12 mouse cellular contexts compared by ENCODE assay signal in the genomic region with DNA sequence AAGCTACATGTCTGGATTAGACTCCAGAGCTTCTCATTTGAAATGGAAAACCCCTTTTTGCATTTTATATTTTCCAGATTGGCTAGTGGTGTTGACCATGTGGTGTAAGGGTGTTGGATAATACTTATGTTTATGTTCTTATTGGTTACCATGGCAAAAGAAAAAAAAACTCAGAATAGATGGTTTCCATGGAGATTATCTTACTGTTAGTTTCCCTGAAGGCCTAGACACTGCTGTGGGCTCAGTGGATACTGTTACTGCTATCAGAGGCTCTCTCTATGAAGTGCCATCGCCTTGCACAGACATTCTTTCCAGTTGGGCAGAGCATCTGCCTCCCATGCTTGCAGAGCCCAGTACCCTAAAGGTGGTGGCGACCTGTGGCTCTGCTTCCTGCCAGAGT. TPM values are rescaled to one million over a fixed set of nuclear protein-coding genes. Genes with fewer than 3 reads are reported as not detected.
DNase-seq lines count a peak whose midpoint lies in the region; ATAC-seq and TF ChIP-seq lines count a peak whose summit lies in the region.
"Had no signal": no experiment of that assay in that cellular context is flagged by ENCODE, and none has a peak within 500 bp of the region (broad histone marks: within the 10 kb centered on the region; RNA-seq: fewer than 3 reads in every experiment).

No protein-coding gene starts in this region.

- no peak for TF ChIP-seq CTCF in heart, postnatal 0 days (IDR thresholded peaks at IDR 0.05; ENCODE audit: low read depth)
- TF ChIP-seq CTCF in MEL (IDR thresholded peaks at IDR 0.05 in 2 of 3, conservative IDR thresholded peaks at IDR 0.05 in 1 of 3; ENCODE audit: control insufficient read depth in 1 of 3, insufficient read depth in 1 of 3, low read depth in 2 of 3, low read length in 3 of 3, poor library complexity in 1 of 3, severe bottlenecking in 1 of 3): no peak

- no peak overlapping the region for H3K9ac ChIP-seq in heart, postnatal 0 days (replicated peaks; ENCODE audit: low read depth, low read length)
- H3K9ac ChIP-seq in MEL (ENCODE audit: control insufficient read depth, low read depth, low read length, poor library complexity, severe bottlenecking): no peak overlapping the region
- H3K9ac ChIP-seq in embryonic facial prominence, embryonic 13.5 days: no peak overlapping the region
- H3K9ac ChIP-seq: limb, embryonic 13.5 days had no signal

- TF ChIP-seq POLR2A in MEL (IDR thresholded peaks at IDR 0.05; ENCODE audit: control insufficient read depth in 1 of 2, insufficient read depth in 1 of 2, low read depth in 1 of 2, low read length in 2 of 2, poor library complexity in 1 of 2): no peak

- no peak for TF ChIP-seq EP300 in heart, postnatal 0 days (IDR thresholded peaks at IDR 0.05; ENCODE audit: low read depth)
- no peak for TF ChIP-seq EP300 in MEL (IDR thresholded peaks at IDR 0.05; ENCODE audit: low read depth in 1 of 2, low read length in 2 of 2)

- no peak overlapping the region for H3K4me3 ChIP-seq in heart, postnatal 0 days (ENCODE audit: low read depth, low read length)
- H3K4me3 ChIP-seq in MEL (ENCODE audit: control insufficient read depth in 1 of 2, insufficient read depth in 1 of 2, low read depth in 2 of 2, low read length in 2 of 2): no peak overlapping the region
- H3K4me3 ChIP-seq in embryonic facial prominence, embryonic 13.5 days: no peak overlapping the region
- H3K4me3 ChIP-seq: erythroblast, embryonic 14.5 days; limb, embryonic 13.5 days had no signal

- no peaks in the 10 kb centered on the region for H3K27me3 ChIP-seq in heart, postnatal 0 days (ENCODE audit: control insufficient read depth, insufficient read depth, low read length)
- H3K27me3 ChIP-seq in MEL (ENCODE audit: control insufficient read depth in 1 of 2, insufficient read depth in 2 of 2, low read length in 2 of 2): no peaks in the 10 kb centered on the region
- no peaks in the 10 kb centered on the region for H3K27me3 ChIP-seq in embryonic facial prominence, embryonic 13.5 days
- H3K27me3 ChIP-seq: limb, embryonic 13.5 days had no signal

- H3K36me3 ChIP-seq in heart, postnatal 0 days (replicated peaks; ENCODE audit: control insufficient read depth, insufficient read depth, low read length): no peaks in the 10 kb centered on the region
- peaks cover 0 to 2% of the 10 kb centered on the region in 2 experiments; a peak in 1 of 4 replicates for H3K36me3 ChIP-seq in MEL (ENCODE audit: control insufficient read depth in 1 of 2, insufficient read depth in 2 of 2, low read length in 2 of 2)
- H3K36me3 ChIP-seq in embryonic facial prominence, embryonic 13.5 days: 0 out of 2 replicates have a peak, but pooled peaks cover 6% of the 10 kb centered on the region
- H3K36me3 ChIP-seq: limb, embryonic 13.5 days had no signal

- 46% methylated on average over 2 of the region's 2 CpGs for WGBS in heart, postnatal 0 days
- WGBS in embryonic facial prominence, embryonic 13.5 days: 71% methylated on average over 2 of the region's 2 CpGs

- no peaks in the 10 kb centered on the region for H3K9me3 ChIP-seq in heart, postnatal 0 days (replicated peaks; ENCODE audit: control insufficient read depth, low read length)
- H3K9me3 ChIP-seq in MEL (replicated peaks; ENCODE audit: insufficient read depth, low read length): no peaks in the 10 kb centered on the region
- H3K9me3 ChIP-seq in embryonic facial prominence, embryonic 13.5 days: no peaks in the 10 kb centered on the region
- H3K9me3 ChIP-seq: limb, embryonic 13.5 days had no signal

- intact Hi-C loops in heart, postnatal 36 days (cut with DNase I): no loop called here

- peak overlapping the region; percentile 53 for H3K27ac ChIP-seq in heart, postnatal 0 days (ENCODE audit: low read depth)
- no peak overlapping the region for H3K27ac ChIP-seq in MEL (ENCODE audit: control insufficient read depth, low read depth, low read length)
- H3K27ac ChIP-seq in embryonic facial prominence, embryonic 13.5 days: peak overlapping the region; percentile 64
- H3K27ac ChIP-seq: limb, embryonic 13.5 days had no signal

- no peak for TF ChIP-seq RAD21 in MEL (IDR thresholded peaks at IDR 0.05; ENCODE audit: low read depth, low read length)

- ATAC-seq in heart, postnatal 0 days (ENCODE audit: insufficient read depth, low read depth): peak; percentile 55
- no peak for ATAC-seq in embryonic facial prominence, embryonic 13.5 days (ENCODE audit: insufficient number of reproducible peaks, insufficient read depth, low FRiP score, low TSS enrichment, low read depth)

- DNase-seq in heart, postnatal 0 days (ENCODE audit: low spot score): peak; percentile 61
- DNase-seq in heart, postnatal 36 days: no peak
- DNase-seq in 3T3-L1 (ENCODE audit: low read depth, low spot score) (peak; percentile 21), MEL (ENCODE audit: low read depth, low spot score) (peak; percentile 55)
- DNase-seq in right cerebral cortex, postnatal 14 days: no peak
- DNase-seq in urinary bladder, postnatal 36 days (ENCODE audit: low spot score in 2 of 2): no peak
- no peak for DNase-seq in ovary, adult 18-20 months (ENCODE audit: low spot score)
- DNase-seq: cerebellum, adult 11 months; thymus, postnatal 14 days had no signal

- H3K79me2 ChIP-seq in MEL (ENCODE audit: control insufficient read depth, insufficient read depth, low read length, poor library complexity): no peaks in the 10 kb centered on the region

- H3K4me2 ChIP-seq in heart, postnatal 0 days (ENCODE audit: low read depth, low read length): no peak overlapping the region
- no peak overlapping the region for H3K4me2 ChIP-seq in embryonic facial prominence, embryonic 13.5 days
- H3K4me2 ChIP-seq: limb, embryonic 13.5 days had no signal

- H3K4me1 ChIP-seq in heart, postnatal 0 days (ENCODE audit: control insufficient read depth, insufficient read depth): peaks cover 20% of the 10 kb centered on the region
- H3K4me1 ChIP-seq in MEL (ENCODE audit: control insufficient read depth in 1 of 2, insufficient read depth in 2 of 2, low read length in 2 of 2): peaks cover 0 to 3% of the 10 kb centered on the region in 2 experiments; a peak in 2 of 4 replicates
- peaks cover 57% of the 10 kb centered on the region for H3K4me1 ChIP-seq in embryonic facial prominence, embryonic 13.5 days

TF ChIP-seq in MEL, 35 proteins besides CTCF, POLR2A, EP300 and RAD21:
- no peak for TF ChIP-seq UBTF (IDR thresholded peaks at IDR 0.05; ENCODE audit: borderline replicate concordance, insufficient read depth, low read depth, low read length)
- no peak for TF ChIP-seq CHD1 (IDR thresholded peaks at IDR 0.05; ENCODE audit: low read depth, low read length)
- TF ChIP-seq HCFC1 (IDR thresholded peaks at IDR 0.05; ENCODE audit: low read depth, low read length): no peak
- TF ChIP-seq MAX (IDR thresholded peaks at IDR 0.05; ENCODE audit: low read length): no peak
- TF ChIP-seq MAFK (IDR thresholded peaks at IDR 0.05; ENCODE audit: borderline replicate concordance, low read depth, low read length): no peak
- TF ChIP-seq SIN3A (IDR thresholded peaks at IDR 0.05; ENCODE audit: low read length): 0 out of 2 replicates have a peak, but pooled peaks have one; percentile 18
- TF ChIP-seq GATA1 (IDR thresholded peaks at IDR 0.05; ENCODE audit: low read depth, low read length): peak; percentile 74
- TF ChIP-seq MYC (IDR thresholded peaks at IDR 0.05; ENCODE audit: low read depth, low read length): no peak
- TF ChIP-seq ZNF384 (IDR thresholded peaks at IDR 0.05; ENCODE audit: low read depth, low read length): peak; percentile 75
- peak; percentile 44; the same call in 1 of the 2 replicates for TF ChIP-seq MXI1 (IDR thresholded peaks at IDR 0.05; ENCODE audit: low read depth, low read length)
- no peak for TF ChIP-seq USF2 (IDR thresholded peaks at IDR 0.05; ENCODE audit: borderline replicate concordance in 1 of 2, insufficient read depth in 1 of 2, low read depth in 1 of 2, low read length in 2 of 2)

RNA-seq across cellular contexts. Expression of a gene that starts 37.2 kb away (rescaled TPM):
- total RNA-seq in heart, postnatal 0 days (2014; rRNA removed; ENCODE audit: low replicate concordance): 12.3 and 38.0 TPM in 2 replicates
- 13.6 and 13.8 TPM in 2 replicates for polyA plus RNA-seq in heart, postnatal 0 days (2015; fragmentation: Nextera tagmentation; extraction: Ambion mirVana)
- total RNA-seq in heart, postnatal 36 days (2021): 1 to 10 TPM; 4.1 TPM
- 33.8 and 37.6 TPM in 2 replicates for total RNA-seq in MEL (2012; rRNA removed)
- 10 to 100 TPM in 1 of 2 experiments, not detected in 1; 41.3 TPM for polyA plus RNA-seq in MEL (2012; ENCODE audit: insufficient read depth in 1 of 2, insufficient read length in 2 of 2, low read depth in 1 of 2, low replicate concordance in 2 of 2, missing spikeins in 1 of 2)
- polyA plus RNA-seq in embryonic facial prominence, embryonic 13.5 days (2015; fragmentation: Nextera tagmentation; extraction: Ambion mirVana): 22.9 and 26.0 TPM in 2 replicates

RNA-seq across cellular contexts. Expression of a gene that starts 50.4 kb away (rescaled TPM):
- 46.9 and 47.7 TPM in 2 replicates for total RNA-seq in heart, postnatal 0 days (2014; rRNA removed; ENCODE audit: low replicate concordance)
- polyA plus RNA-seq in heart, postnatal 0 days (2015; fragmentation: Nextera tagmentation; extraction: Ambion mirVana): 9.1 and 10.3 TPM in 2 replicates
- total RNA-seq in heart, postnatal 36 days (2021): 10 to 100 TPM; 56.6 to 56.8 TPM
- total RNA-seq in MEL (2012; rRNA removed): 5.4 and 5.5 TPM in 2 replicates
- 10 to 100 TPM in 1 of 2 experiments, not detected in 1; 12.2 TPM for polyA plus RNA-seq in MEL (2012; ENCODE audit: insufficient read depth in 1 of 2, insufficient read length in 2 of 2, low read depth in 1 of 2, low replicate concordance in 2 of 2, missing spikeins in 1 of 2)
- polyA plus RNA-seq in embryonic facial prominence, embryonic 13.5 days (2015; fragmentation: Nextera tagmentation; extraction: Ambion mirVana): 40.3 and 40.6 TPM in 2 replicates

Comparison
In these comparisons a context has a peak if more than half of its experiments do, and no peak if none do; other contexts are left out.
1. DNase-seq: peak in heart, postnatal 0 days (single experiment), 3T3-L1 (single experiment) and MEL (single experiment); none in heart, postnatal 36 days (0 of 2), right cerebral cortex, postnatal 14 days (single experiment), urinary bladder, postnatal 36 days (0 of 2) and ovary, adult 18-20 months (single experiment).